Mouse (Mus musculus): ENCODE results near the gene Dnajb4. TPM values are rescaled to one million over a fixed set of nuclear protein-coding genes. Genes with fewer than 3 reads are reported as not detected.
"Not testable (repeated sequence)": the region's sequence is repeated elsewhere in the genome, so short reads cannot be mapped to it uniquely, and the experiment has no call there.

The Dnajb4 gene
- total RNA-seq, 2 experiments from 2014 or later = 71.5 to 72.5 TPM

DNA sequence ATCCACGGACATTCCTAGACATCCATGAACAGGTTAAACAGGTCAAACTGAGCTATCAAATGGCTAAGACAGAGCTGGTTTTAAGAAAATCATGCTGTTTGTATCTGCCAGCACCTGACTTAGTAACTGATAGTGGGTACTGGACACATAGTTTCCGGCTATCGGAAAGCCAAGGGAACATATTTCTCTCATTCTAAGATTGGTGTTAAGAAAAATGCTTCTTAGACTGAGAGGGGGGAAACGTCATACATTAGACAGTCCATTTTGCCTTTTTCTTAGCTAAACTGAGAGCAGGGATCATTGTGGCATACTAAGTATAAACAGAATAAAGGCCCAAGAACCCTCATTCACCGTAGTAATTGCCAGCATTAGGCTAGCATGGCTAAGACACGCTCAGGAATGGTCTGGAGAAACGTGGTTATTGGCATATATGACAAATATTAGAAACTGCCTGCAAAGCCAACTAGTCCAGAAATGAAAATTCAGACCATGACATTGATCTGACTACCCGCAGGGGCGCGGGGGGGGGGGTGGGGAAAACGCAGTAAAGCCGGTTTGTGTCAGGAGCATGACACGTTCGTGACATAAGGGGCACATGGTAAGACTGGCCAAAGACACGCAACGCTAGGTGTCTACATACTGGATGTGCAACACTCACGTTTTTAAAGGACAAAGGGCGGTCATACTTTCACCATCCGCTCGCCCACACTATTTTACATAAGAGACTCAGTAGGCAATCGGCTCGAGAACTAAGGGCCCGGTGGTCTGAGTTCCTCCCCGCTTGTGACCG, 730 bp downstream of the Dnajb4 start:
- intact Hi-C loops (cut with DNase I) = no loop called here
- peak; percentile 14 for DNase-seq (ENCODE audit: low spot score in 2 of 2)

GRCm38 (mm10) chr3:152208096-152208885, 1.8 kb downstream of the Dnajb4 start:
- intact Hi-C loops (cut with DNase I) = no loop called here
- no peak for DNase-seq (ENCODE audit: low spot score in 2 of 2)

DNA sequence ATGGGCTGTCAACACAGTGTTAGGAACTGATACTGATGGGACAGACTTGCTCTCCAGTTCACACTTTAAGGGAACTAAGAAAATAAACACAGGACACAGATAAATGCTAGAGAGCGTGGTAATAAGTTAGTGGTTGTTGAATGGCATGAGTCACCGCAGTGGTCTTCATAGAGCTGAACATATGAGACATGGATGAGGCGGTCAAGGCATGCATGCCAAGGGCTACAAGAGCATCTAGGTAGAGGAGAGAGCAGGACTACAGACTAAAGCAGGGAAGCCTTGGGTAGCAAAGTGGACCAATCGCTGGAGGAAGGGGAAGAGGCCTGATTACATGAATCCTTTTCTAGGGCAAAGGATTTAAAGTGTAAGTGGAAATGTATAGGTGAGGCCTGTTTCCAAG, 2.9 kb downstream of the Dnajb4 start:
- no peak for DNase-seq (ENCODE audit: low spot score in 2 of 2)
- intact Hi-C loops (cut with DNase I) = no loop called here

- no peak for DNase-seq (ENCODE audit: low spot score in 2 of 2)
- intact Hi-C loops (cut with DNase I) = no loop called here
These were observed 5.5 kb downstream of the Dnajb4 start for GRCm38 (mm10) chr3:152204577-152204976.

DNA sequence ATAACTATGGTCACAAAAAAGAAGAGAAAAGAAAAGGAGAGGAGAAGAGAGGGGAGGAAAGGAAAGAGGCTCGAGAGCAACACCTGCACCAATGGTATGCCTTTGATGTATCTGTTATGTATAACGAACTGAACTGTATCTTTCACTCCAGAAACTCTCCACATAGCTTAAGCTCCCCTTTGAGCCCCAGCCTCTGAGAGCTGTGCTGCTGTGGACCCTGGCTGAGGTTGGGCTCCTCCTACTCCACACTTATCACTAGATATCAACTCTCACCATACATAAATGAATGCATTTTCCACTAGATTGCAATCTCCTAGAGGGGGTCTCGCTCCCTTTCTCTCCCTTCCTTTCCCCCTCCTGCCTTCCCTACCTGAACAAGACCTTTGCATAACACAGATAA, 6.1 kb downstream of the Dnajb4 start:
- DNase-seq (ENCODE audit: low spot score in 2 of 2) = no peak
- intact Hi-C loops (cut with DNase I) = no loop called here

- no peak for DNase-seq (ENCODE audit: low spot score in 2 of 2)
- intact Hi-C loops (cut with DNase I) = no loop called here
These were observed 6.7 kb downstream of the Dnajb4 start for GRCm38 (mm10) chr3:152203411-152203810.

DNA sequence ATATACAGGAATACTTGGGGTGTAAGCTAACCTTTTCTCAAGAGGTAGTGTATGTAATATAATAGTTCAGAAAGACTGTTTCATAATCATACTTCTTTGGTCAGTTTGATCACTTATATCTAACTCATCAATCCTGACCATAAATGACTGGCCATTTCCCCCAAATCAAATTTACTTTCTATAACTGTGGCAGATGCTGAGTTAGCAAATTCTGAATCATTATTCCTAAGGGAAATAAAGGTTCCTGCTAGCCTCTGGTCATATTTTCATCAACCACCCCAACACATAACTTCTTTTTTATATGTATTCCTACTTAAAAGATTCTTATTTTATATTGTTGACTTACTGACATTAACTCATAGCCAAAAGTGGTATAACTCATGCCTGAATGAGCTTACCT, 7.2 kb downstream of the Dnajb4 start:
- intact Hi-C loops (cut with DNase I) = no loop called here
- DNase-seq (ENCODE audit: low spot score in 2 of 2) = no peak

DNA sequence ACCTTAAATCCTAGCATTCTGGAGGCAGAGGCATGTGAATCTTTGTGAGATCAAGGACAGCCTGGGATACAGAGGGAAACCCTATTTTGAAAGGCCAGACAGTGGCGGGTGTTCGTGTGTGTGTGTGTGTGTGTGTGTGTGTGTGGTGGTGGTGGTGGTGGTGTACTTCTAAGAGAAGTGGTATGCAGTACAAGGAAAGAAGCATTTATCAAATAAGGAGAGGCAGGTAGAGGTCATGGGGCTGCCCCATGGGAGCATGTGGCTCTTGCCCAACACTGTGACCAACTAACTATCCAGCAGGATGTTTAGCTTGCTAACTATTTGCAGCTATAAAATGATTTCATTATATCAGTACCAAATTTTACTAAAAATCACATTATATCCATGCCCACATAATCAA, 8.5 kb downstream of the Dnajb4 start:
- DNase-seq (ENCODE audit: low spot score in 2 of 2) = no peak
- intact Hi-C loops (cut with DNase I) = no loop called here

DNA sequence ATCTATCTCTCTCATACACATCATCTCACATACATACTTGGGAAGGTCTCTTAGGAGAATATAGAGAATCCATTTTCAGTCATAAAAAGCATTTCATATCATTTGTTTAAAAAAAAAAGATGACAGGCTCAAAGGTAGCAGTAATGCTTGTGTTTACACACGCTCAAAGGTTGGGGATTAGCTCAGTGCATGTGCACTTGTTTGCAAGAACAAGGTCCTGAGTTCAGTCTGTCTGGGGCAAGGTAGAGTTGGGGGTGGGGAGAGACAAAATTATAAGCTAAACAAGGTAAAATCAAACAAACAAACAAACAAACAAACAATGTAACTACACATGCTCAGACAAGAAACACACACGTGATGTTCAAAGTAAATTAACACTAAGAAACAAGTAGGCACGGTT, 8.9 kb downstream of the Dnajb4 start:
- intact Hi-C loops (cut with DNase I) = no loop called here
- DNase-seq (ENCODE audit: low spot score in 2 of 2) = no peak

- intact Hi-C loops (cut with DNase I) = no loop called here
- no peak for DNase-seq (ENCODE audit: low spot score in 2 of 2)
These were observed 11.0 kb downstream of the Dnajb4 start for GRCm38 (mm10) chr3:152199125-152199524.

GRCm38 (mm10) chr3:152197246-152197645, 12.9 kb downstream of the Dnajb4 start:
- not testable (repeated sequence) for DNase-seq (ENCODE audit: low spot score in 2 of 2)

GRCm38 (mm10) chr3:152193635-152194097, 16.4 kb downstream of the Dnajb4 start:
- peak; percentile 89 to 98 for DNase-seq (ENCODE audit: low spot score in 2 of 2)
- intact Hi-C loops (cut with DNase I) = loop anchor here (1.0 to 2.0 kb wide), 2 partner anchors 17 to 83 kb away; partner anchors contain the start of genes Dnajb4 and Fubp1

More at GRCm38 (mm10) chr3:152197246-152197645, 12.9 kb downstream of the Dnajb4 start:
- intact Hi-C loops (cut with DNase I) = not testable (repeated sequence)

DNA sequence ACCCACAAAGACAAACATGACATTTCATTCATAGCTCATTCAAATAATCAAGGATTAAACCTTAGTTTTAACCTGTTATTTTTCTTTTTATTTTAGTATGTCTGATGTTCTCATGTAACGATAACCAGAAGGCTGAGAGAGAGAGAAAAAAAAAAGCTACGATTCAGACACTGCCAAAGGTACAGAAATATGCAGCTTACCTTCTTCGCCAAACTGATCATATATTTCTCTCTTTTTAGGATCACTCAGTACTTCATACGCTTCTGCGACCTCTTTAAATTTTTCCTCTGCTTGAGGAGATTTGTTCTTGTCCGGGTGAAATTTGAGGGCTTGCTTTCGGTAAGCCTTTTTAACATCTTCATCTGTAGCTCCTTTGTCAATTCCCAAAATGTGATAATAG, 16.9 kb downstream of the Dnajb4 start:
- DNase-seq (ENCODE audit: low spot score in 2 of 2) = no peak
- intact Hi-C loops (cut with DNase I) = loop anchor here (1.0 to 2.0 kb wide), 2 partner anchors 17 to 82 kb away; partner anchors contain the start of genes Dnajb4 and Fubp1

DNA sequence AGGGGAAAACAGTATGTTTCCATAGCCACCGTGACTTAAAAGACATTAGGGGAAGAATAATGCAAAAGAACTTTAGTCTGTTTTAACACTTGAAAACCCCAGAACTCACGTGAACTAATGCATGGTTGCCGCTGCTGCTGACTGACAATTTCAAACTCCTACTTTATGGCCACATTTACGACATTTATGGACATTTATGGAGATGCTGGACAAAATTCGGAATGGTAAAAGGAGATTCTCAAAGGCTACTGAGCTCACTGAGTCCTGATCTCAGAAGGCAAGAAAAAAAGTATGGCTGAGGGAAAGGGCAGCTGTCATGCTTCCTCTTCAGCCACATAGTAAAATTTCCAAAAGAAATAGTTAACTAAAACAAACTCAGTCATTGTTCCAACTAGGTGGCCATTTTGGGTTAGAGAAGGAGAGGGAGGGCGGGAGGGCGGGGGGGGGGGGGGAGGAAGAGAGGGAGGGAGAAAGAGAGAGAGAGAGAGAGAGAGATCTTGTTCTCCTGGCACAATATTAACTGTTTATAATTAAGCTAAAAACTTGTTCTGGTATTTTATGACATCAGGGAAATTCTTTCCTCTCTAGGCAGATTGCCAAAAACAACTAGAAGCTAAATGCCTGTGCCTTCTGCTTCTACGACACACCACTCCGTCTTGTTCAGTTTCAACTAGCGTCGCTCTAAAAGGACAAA, 17.7 kb downstream of the Dnajb4 start:
- intact Hi-C loops (cut with DNase I) = loop anchor here (2.0 kb wide), 1 partner anchor 82 kb away; no protein-coding TSS in a partner anchor

GRCm38 (mm10) chr3:152191791-152192237, 18.3 kb downstream of the Dnajb4 start:
- intact Hi-C loops (cut with DNase I) = loop anchor here (2.0 kb wide), 1 partner anchor 81 kb away; no protein-coding TSS in a partner anchor
- no peak for DNase-seq (ENCODE audit: low spot score in 2 of 2)

More for the DNA sequence above, 17.7 kb downstream of the Dnajb4 start:
- peak in 1 of 2 experiments; percentile 20 for DNase-seq (ENCODE audit: low spot score in 2 of 2)

GRCm38 (mm10) chr3:152190679-152191477, 19.2 kb downstream of the Dnajb4 start:
- intact Hi-C loops (cut with DNase I) = no loop called here
- DNase-seq (ENCODE audit: low spot score in 2 of 2) = no peak

DNA sequence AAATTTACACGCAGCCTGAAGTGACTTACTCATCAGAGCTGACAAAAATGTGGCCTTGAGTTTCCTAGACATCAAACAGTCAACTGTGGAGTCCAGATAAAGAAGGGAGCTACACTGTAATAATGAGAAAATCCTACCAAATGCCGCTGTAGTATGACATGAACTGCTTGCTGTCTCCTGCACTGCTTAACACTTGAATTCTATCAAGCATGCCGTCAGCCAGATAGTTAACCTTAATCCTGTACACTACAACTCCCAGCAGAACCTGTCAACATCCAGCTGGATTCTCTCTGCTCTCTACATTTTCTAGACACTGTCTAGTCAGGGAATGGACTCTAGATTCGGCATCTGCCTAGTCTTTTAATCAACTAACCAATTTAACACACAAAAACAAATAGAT, 20.8 kb downstream of the Dnajb4 start:
- intact Hi-C loops (cut with DNase I) = no loop called here
- no peak for DNase-seq (ENCODE audit: low spot score in 2 of 2)

DNA sequence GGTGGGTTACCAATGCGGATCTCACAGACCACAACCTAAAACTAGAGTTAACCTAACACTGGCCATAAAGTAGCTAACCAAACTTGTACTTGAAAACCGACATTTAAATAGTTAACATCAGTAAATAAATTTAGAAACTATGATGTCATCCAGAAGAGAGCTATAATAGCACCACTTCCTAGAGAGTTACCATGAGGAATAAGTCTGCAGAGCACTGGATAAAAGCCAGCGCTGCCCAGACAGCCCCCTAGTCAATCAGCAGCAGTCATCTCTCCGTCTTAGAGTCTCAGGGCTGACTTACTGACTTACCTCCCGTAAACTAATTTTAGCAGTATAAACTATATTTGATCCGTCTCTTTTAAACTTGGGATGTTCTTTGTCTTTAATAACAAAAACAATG, 24.0 kb downstream of the Dnajb4 start:
- intact Hi-C loops (cut with DNase I) = no loop called here
- DNase-seq (ENCODE audit: low spot score in 2 of 2) = no peak

GRCm38 (mm10) chr3:152183522-152183921, 26.6 kb downstream of the Dnajb4 start:
- no peak for DNase-seq (ENCODE audit: low spot score in 2 of 2)
- intact Hi-C loops (cut with DNase I) = no loop called here
